Mouse (Mus musculus): ENCODE measurements at regions not wholly inside any gene's neighbourhood (a gene's known extent, or its start where the extent isn't known, plus 50 kb on each side); places are given as distances from the start of the nearest gene placed in this dataset.

- DNase-seq (ENCODE audit: low spot score in 2 of 2): peak; percentile 41 to 45
These were observed 62.8 kb upstream of the Las1l start for GRCm38 (mm10) chrX:96019556-96019955.

- peak in 1 of 2 experiments; percentile 8 for DNase-seq (ENCODE audit: low spot score in 2 of 2)
These were observed 63.6 kb upstream of the Las1l start for GRCm38 (mm10) chrX:96020407-96020806.

GRCm38 (mm10) chrX:96025374-96025773 is 68.6 kb upstream of the Las1l start:
- no peak for DNase-seq (ENCODE audit: low spot score in 2 of 2)

GRCm38 (mm10) chrX:96025876-96026275 is 69.1 kb upstream of the Las1l start:
- no peak for DNase-seq (ENCODE audit: low spot score in 2 of 2)

- no peak for DNase-seq (ENCODE audit: low spot score in 2 of 2)
These were observed 64.3 kb upstream of the Msn start for GRCm38 (mm10) chrX:96031591-96031990.

- no peak for DNase-seq (ENCODE audit: low spot score in 2 of 2)
These were observed 60.5 kb upstream of the Msn start for GRCm38 (mm10) chrX:96035307-96035706.

GRCm38 (mm10) chrX:96042193-96042592 is 53.6 kb upstream of the Msn start:
- no peak for DNase-seq (ENCODE audit: low spot score in 2 of 2)
